Mouse (Mus musculus): Measurements from ENCODE around the gene Kcnk6. TPM values are rescaled to one million over a fixed set of nuclear protein-coding genes. Genes with fewer than 3 reads are reported as not detected.

The Kcnk6 gene
- polyA plus RNA-seq, 1 experiment: not detected

- Histone ChIP-seq H3K9me3 (ENCODE audit: control insufficient read depth, low read length) (no peaks in the 10 kb centered on the region), H3K4me3 (replicated peaks) (no peak overlapping the region), H3K36me3 (ENCODE audit: control insufficient read depth) (no peaks in the 10 kb centered on the region; the same call in 1 of the 2 replicates), H3K4me1 (ENCODE audit: control insufficient read depth) (peaks cover 46% of the 10 kb centered on the region), H3K27me3 (ENCODE audit: control insufficient read depth) (peaks cover 27% of the 10 kb centered on the region)
- TF ChIP-seq GATA1 (IDR thresholded peaks at IDR 0.05; ENCODE audit: low read length) (no peak), TAL1 (IDR thresholded peaks at IDR 0.05; ENCODE audit: low read length) (no peak)
Measured at GRCm38 (mm10) chr7:29236593-29236992, 4.3 kb upstream of the Kcnk6 start.

- peaks cover 29% of the 10 kb centered on the region for H3K4me1 ChIP-seq (ENCODE audit: control insufficient read depth)
- no peak overlapping the region for H3K4me3 ChIP-seq (replicated peaks)
- TF ChIP-seq GATA1 (IDR thresholded peaks at IDR 0.05; ENCODE audit: low read length): no peak
- no peak for TF ChIP-seq TAL1 (IDR thresholded peaks at IDR 0.05; ENCODE audit: low read length)
Measured at GRCm38 (mm10) chr7:29234661-29235060, 2.3 kb upstream of the Kcnk6 start.

GRCm38 (mm10) chr7:29233745-29234144, 1.4 kb upstream of the Kcnk6 start:
- Histone ChIP-seq H3K36me3 (ENCODE audit: control insufficient read depth) (no peaks in the 10 kb centered on the region), H3K4me3 (replicated peaks) (no peak overlapping the region), H3K4me1 (ENCODE audit: control insufficient read depth) (peaks cover 20% of the 10 kb centered on the region), H3K27me3 (ENCODE audit: control insufficient read depth) (peaks cover 51% of the 10 kb centered on the region), H3K9me3 (ENCODE audit: control insufficient read depth, low read length) (no peaks in the 10 kb centered on the region)
- TF ChIP-seq GATA1 (IDR thresholded peaks at IDR 0.05; ENCODE audit: low read length) (no peak), TAL1 (IDR thresholded peaks at IDR 0.05; ENCODE audit: low read length) (no peak)

More at GRCm38 (mm10) chr7:29234661-29235060, 2.3 kb upstream of the Kcnk6 start:
- Histone ChIP-seq H3K9me3 (ENCODE audit: control insufficient read depth, low read length) (no peaks in the 10 kb centered on the region), H3K36me3 (ENCODE audit: control insufficient read depth) (no peaks in the 10 kb centered on the region), H3K27me3 (ENCODE audit: control insufficient read depth) (peaks cover 45% of the 10 kb centered on the region)

GRCm38 (mm10) chr7:29231517-29231916, 798 bp downstream of the Kcnk6 start:
- Histone ChIP-seq H3K27me3 (ENCODE audit: control insufficient read depth) (peaks cover 51% of the 10 kb centered on the region), H3K4me1 (ENCODE audit: control insufficient read depth) (peaks cover 6% of the 10 kb centered on the region), H3K4me3 (replicated peaks) (no peak overlapping the region), H3K9me3 (ENCODE audit: control insufficient read depth, low read length) (no peaks in the 10 kb centered on the region), H3K36me3 (ENCODE audit: control insufficient read depth) (no peaks in the 10 kb centered on the region)
- TF ChIP-seq GATA1 (IDR thresholded peaks at IDR 0.05; ENCODE audit: low read length): no peak
- TF ChIP-seq TAL1 (IDR thresholded peaks at IDR 0.05; ENCODE audit: low read length): no peak

DNA sequence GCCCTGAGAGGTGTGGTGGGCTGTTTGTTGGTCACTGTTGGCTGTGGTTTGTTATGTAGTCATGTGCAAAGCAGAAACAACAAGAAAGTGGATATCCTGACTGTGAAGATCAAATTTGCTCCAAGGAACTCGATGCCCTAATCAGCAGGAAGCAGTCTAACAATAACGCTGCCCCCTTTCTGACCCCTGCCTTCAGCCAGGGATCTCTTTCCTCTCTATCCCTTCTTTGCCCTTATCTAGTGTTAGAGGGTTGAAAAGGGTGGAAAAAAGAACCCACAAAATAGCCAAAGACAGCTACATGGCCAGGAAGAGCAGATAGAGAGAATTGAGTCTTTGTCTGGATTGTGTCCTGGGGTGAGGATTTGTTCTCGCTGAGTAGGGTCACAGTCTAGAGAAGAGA, 1.8 kb downstream of the Kcnk6 start:
- H3K36me3 ChIP-seq (ENCODE audit: control insufficient read depth): no peaks in the 10 kb centered on the region
- H3K9me3 ChIP-seq (ENCODE audit: control insufficient read depth, low read length): no peaks in the 10 kb centered on the region
- peaks cover 6% of the 10 kb centered on the region for H3K4me1 ChIP-seq (ENCODE audit: control insufficient read depth)
- no peak overlapping the region for H3K4me3 ChIP-seq (replicated peaks)
- TF ChIP-seq GATA1 (IDR thresholded peaks at IDR 0.05; ENCODE audit: low read length) (no peak), TAL1 (IDR thresholded peaks at IDR 0.05; ENCODE audit: low read length) (no peak)
- H3K27me3 ChIP-seq (ENCODE audit: control insufficient read depth): peaks cover 51% of the 10 kb centered on the region

DNA sequence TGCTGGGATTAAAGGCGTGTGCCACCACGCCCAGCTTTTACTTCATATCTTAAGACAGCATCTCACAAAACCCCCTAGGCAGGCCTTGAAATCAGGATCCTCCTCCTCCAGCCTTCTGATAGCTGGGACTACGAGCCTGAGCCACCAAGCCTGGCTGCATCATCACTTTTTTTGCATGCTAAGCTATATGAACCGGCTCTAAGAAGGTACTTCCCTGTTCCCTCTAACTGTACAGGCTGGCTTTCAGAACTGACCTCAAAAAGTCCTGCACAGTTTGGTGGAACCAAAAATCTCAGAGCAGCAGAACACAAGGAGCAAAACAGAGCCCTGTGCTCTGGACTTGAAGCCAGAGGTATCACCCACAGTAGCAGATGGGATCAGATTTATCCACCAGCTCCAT, 4.1 kb downstream of the Kcnk6 start:
- Histone ChIP-seq H3K4me1 (ENCODE audit: control insufficient read depth) (peaks cover 6% of the 10 kb centered on the region), H3K9me3 (ENCODE audit: control insufficient read depth, low read length) (no peaks in the 10 kb centered on the region), H3K36me3 (ENCODE audit: control insufficient read depth) (no peaks in the 10 kb centered on the region), H3K27me3 (ENCODE audit: control insufficient read depth) (peaks cover 40% of the 10 kb centered on the region), H3K4me3 (replicated peaks) (no peak overlapping the region)
- TF ChIP-seq GATA1 (IDR thresholded peaks at IDR 0.05; ENCODE audit: low read length) (no peak), TAL1 (IDR thresholded peaks at IDR 0.05; ENCODE audit: low read length) (no peak)

DNA sequence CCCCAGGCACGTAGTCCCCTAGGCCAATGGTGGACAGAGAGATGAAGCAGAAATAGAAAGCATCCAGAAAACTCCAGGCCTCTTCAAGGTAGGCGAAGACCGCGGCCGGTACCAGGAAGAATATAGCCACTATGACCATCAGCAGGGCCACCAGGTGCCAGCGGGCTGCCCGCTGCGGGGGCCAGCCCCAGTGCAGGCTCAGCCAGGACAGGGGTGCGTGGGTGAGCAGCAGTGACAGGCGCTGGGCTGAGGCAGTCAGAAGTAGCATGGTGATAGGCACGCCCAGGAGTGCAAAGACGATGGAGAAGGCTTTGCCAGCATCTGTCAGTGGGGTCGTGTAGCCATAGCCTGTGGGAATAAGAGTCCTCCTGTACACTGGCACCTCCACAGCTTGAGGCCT, 6.8 kb downstream of the Kcnk6 start:
- Histone ChIP-seq H3K9me3 (ENCODE audit: control insufficient read depth, low read length) (peaks cover 2% of the 10 kb centered on the region; the same call in 1 of the 2 replicates), H3K36me3 (ENCODE audit: control insufficient read depth) (no peaks in the 10 kb centered on the region), H3K4me3 (replicated peaks) (no peak overlapping the region), H3K4me1 (ENCODE audit: control insufficient read depth) (no peaks in the 10 kb centered on the region), H3K27me3 (ENCODE audit: control insufficient read depth) (peaks cover 13% of the 10 kb centered on the region)
- TF ChIP-seq TAL1 (IDR thresholded peaks at IDR 0.05; ENCODE audit: low read length) (no peak), GATA1 (IDR thresholded peaks at IDR 0.05; ENCODE audit: low read length) (no peak)

GRCm38 (mm10) chr7:29224756-29225394, 7.4 kb downstream of the Kcnk6 start:
- H3K4me3 ChIP-seq (replicated peaks): no peak overlapping the region
- no peak for TF ChIP-seq TAL1 (IDR thresholded peaks at IDR 0.05; ENCODE audit: low read length)
- no peak for TF ChIP-seq GATA1 (IDR thresholded peaks at IDR 0.05; ENCODE audit: low read length)
- no peaks in the 10 kb centered on the region for H3K36me3 ChIP-seq (ENCODE audit: control insufficient read depth)
- no peaks in the 10 kb centered on the region for H3K4me1 ChIP-seq (ENCODE audit: control insufficient read depth)
- H3K9me3 ChIP-seq (ENCODE audit: control insufficient read depth, low read length): peaks cover 6% of the 10 kb centered on the region
- H3K27me3 ChIP-seq (ENCODE audit: control insufficient read depth): peaks cover 8% of the 10 kb centered on the region

DNA sequence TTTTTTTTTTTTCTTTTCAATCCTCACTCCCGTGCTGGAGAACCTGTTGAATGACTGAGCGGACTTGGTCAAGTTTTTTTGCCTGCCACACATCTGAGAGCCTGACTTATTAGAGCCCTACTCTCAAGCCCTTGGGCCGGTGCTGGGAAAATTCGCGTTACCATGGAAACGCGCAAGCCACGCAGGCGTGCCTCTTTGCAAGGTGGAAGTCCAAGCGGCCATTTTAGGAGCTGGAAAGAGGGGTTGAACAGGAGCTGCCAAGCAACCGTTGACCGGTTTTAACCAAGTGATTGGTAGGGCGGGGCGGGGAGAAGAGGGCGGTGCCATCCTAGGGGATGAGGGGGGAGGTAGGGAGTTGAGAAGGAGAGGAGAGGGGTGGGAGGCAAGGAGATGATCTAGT, 17.5 kb downstream of the Kcnk6 start:
- Histone ChIP-seq H3K9me3 (ENCODE audit: control insufficient read depth, low read length) (peaks cover 13% of the 10 kb centered on the region), H3K4me1 (ENCODE audit: control insufficient read depth) (peaks cover 26% of the 10 kb centered on the region), H3K4me3 (replicated peaks) (no peak overlapping the region), H3K36me3 (ENCODE audit: control insufficient read depth) (no peaks in the 10 kb centered on the region), H3K27me3 (ENCODE audit: control insufficient read depth) (peaks cover 12% of the 10 kb centered on the region)
- TF ChIP-seq GATA1 (IDR thresholded peaks at IDR 0.05; ENCODE audit: low read length) (no peak), TAL1 (IDR thresholded peaks at IDR 0.05; ENCODE audit: low read length) (no peak)

DNA sequence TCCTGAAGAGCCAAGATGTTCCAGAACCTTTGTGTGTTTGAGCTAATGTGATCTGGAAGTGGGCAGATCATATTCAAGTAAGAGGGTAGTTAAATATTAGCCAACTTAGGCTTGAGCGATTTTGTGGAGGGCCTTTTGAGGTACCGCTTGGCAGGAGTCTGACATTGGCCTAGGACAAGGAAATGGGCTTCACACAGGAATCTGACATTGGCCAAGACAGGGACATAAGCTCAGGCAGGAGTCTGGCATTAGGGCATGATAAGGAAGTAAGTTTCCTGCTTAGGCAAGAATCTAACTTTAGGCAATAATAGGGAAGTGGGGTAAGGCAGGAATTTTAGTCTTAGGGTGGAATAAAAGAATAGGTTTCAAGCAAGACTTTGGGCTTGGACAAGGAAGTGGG, 18.1 kb downstream of the Kcnk6 start:
- TF ChIP-seq GATA1 (IDR thresholded peaks at IDR 0.05; ENCODE audit: low read length) (no peak), TAL1 (IDR thresholded peaks at IDR 0.05; ENCODE audit: low read length) (no peak)
- peaks cover 7% of the 10 kb centered on the region for H3K9me3 ChIP-seq (ENCODE audit: control insufficient read depth, low read length)
- no peaks in the 10 kb centered on the region for H3K36me3 ChIP-seq (ENCODE audit: control insufficient read depth)
- H3K27me3 ChIP-seq (ENCODE audit: control insufficient read depth): peaks cover 12% of the 10 kb centered on the region
- no peak overlapping the region for H3K4me3 ChIP-seq (replicated peaks)
- peaks cover 26% of the 10 kb centered on the region for H3K4me1 ChIP-seq (ENCODE audit: control insufficient read depth)

Measured in erythroblast, embryonic 14.5 days (primary cell).